Mouse (Mus musculus): Measurements from ENCODE around the gene Cstb.

DNA sequence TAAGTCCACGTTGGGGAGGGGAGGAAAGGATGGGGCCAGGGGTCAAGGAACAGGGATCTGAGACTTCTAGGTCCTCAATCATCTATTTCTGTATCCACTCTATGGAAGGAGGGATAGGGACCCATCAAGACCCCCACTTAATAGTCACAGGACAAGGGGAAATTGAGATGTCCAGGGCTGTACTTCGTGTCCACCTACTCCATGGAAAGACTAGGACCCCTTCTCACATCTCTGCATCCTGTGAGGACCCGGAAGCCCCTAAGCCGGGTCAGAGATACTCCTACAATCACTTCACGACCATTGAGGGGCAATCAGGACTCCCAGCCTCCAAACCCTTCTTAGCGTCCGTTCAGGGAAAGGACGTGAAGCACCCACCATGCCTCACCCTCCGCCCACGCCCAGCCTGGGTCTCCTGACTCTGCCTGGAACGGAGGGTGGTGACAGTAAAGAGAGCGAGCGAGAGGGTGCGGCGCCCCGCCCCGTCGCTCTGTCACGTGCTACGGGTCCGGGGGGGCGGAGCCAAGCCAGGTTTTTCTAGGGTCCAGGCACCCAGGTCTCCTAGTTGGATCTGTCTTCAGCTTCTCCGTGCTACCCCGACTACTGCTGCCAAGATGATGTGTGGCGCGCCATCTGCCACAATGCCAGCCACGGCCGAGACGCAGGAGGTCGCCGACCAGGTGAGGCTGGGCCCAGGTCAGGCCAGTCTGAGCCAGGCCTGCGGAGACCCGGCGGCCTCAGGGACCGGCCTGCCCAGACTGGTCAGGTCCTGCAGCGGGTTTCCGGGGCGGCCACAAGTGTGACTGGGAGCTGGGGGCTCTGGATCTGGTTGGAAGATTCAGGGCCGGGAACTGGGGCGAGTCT, at the start of gene Cstb:
- TF ChIP-seq EP300 (IDR thresholded peaks at IDR 0.05): no peak
- no peak for TF ChIP-seq CTCF (IDR thresholded peaks at IDR 0.05)

All from lung, postnatal 0 days (tissue).